Mouse (Mus musculus) A20 (cell line): Measurements from ENCODE around the gene Acad8.

Experiments used
- DNase-seq: peaks from one replicate; pipeline ENCODE4 v3.0.0-alpha.2; 2011; ENCODE audit warnings: low read depth, low spot score

The Acad8 gene

GRCm38 (mm10) chr9:26999461-27000395 lies at the start of gene Acad8, which contains the start of gene Thyn1:
Acad8 (minus strand) TSS chr9:26999566.
Thyn1 (plus strand) TSS chr9:26999710.
- peak; percentile 96 for DNase-seq

GRCm38 (mm10) chr9:27043892-27044291 lies 44.5 kb upstream of the Acad8 start:
- no peak for DNase-seq

DNA sequence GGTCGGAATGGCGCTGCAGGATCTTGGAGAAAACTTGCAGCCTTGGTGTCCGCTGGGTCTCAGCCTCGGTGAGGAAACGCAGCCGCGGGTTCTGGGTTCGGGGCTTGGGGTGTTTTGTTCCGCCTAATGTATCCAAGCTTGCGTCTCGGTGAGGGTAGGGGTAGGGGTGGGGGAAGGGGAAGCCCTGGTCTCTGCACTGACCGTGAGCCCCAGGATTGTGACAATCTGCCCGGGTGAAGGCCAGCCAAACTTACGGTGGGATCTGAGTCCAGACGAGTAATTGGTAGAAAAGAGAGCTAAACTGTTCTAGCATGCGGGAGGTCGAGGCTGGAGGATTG lies 31.4 kb upstream of the Acad8 start:
- DNase-seq = no peak

GRCm38 (mm10) chr9:27029828-27030762 lies 30.7 kb upstream of the Acad8 start, which contains the start of the genes Vps26b and Ncapd3:
Vps26b (minus strand) TSS chr9:27030065.
Ncapd3 (plus strand) TSS chr9:27030175.
- DNase-seq = peak; percentile 97

DNA sequence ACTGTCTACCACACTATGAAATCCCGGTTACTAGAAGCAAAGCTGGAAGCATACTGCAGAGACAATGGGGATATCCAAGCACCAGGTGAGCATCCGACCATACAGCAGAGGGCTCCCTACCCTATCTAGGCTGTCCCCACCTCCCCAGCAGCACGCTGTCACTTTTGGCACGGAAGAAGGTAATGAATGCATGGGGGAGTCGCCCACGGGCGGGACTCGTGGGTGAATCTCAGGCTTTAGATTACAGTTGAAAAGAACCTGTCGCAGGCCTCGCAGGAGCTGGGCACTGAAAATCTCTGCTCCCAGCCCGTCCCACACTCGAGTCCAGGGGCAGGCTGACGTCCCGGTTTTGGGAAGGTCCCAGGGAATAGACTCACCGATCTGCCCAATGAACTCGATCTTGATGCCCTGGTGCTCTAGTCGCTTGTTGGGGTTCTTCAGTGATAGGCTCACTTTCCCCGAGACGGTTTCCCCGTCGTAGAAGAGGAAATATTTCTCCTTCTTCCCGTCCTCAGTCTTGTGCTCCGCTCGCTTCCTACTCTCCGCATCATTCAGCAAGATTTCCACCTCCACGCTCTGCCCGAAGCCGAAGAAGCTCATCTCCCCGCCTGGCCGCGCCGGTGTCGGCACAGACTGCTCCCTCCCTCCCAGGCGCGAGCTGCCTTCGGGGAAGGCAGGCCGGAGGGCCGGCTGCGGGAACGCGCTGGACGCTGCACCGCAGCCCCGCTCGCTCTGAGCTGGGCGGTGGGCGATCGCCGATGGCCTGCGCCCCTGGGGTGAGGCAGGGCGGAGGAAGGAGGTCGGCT lies 29.9 kb upstream of the Acad8 start:
- DNase-seq = peak; percentile 61

DNA sequence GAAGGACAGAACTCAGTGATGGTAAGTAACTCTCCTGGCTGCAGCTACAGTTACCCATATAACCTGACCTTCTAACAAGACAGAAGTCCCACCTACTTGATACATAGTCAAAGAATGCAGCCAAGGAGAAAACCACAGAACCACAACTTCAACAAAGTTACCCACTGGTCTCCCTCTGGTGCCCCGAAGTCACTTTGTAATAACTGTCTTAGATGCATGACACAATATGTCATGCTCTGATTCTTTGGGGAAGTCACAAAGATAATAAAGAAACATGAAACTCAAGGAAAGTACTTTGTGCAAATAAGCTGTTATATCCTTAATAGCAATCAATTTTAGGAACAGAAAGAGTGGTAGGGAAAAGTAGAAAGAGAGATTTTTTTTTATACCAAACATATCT lies 27.3 kb upstream of the Acad8 start:
- peak; percentile 80 for DNase-seq

GRCm38 (mm10) chr9:27023681-27024080 lies 24.3 kb upstream of the Acad8 start:
- DNase-seq = peak; percentile 68

GRCm38 (mm10) chr9:27018961-27019360 lies 19.6 kb upstream of the Acad8 start:
- no peak for DNase-seq

DNA sequence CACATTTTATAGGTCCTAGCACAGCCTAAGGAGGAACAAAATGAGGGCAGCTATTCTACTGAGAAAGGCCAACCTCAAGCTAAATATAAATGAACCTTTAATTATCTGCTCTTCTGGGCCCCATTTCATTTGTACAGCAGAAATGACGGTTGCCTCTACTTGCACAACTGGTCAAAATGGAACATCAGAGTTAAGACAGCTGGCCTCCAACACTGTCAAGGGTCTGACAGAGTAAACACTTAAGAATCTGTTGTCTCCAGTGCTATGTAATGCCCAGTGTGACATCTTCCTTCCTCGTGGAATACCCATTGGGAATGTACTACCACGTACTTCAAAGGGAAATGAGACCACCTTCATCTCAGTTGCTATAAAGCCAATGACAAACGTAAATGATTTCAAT lies 12.2 kb upstream of the Acad8 start:
- DNase-seq = no peak

- DNase-seq = no peak
Observed at GRCm38 (mm10) chr9:27009231-27009630, 9.9 kb upstream of the Acad8 start.

DNA sequence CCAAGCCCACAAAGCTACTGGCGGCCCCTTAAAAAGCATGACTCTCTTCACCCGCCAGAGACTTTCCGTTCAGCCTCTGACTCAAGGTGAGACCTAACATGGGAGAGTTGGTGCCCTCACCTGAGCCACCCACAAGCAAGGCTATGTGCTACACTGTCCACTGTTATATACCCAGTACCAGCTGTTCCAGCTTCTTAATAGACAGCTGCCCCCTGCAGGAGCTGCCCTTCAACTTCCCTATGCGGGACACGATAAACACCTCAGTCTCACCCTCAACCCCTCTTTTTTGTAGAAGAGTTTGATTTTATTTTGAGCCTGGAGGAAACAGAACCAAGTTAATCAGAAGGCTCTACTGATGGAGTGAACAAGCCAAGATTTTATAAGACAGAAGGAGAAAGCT lies 7.5 kb upstream of the Acad8 start:
- DNase-seq = no peak

DNA sequence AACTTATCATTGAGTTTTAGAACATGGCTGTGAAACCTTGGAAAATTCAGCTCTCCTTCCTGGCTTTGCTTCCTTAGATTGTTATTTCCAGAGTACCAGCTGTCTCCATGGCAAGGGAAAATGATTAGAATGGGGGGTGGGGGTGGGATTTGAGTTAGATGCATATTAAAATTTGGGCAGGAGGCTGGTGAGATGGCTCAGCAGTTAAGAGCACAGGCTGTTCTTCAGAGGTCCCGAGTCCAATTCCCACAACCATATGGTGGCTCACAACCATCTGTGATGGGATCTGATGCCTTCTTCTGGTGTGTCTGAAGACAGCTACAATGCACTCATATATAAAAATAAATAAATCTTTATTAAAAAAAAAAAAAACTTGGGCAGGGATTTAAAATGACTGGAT lies 6.6 kb upstream of the Acad8 start:
- no peak for DNase-seq

DNA sequence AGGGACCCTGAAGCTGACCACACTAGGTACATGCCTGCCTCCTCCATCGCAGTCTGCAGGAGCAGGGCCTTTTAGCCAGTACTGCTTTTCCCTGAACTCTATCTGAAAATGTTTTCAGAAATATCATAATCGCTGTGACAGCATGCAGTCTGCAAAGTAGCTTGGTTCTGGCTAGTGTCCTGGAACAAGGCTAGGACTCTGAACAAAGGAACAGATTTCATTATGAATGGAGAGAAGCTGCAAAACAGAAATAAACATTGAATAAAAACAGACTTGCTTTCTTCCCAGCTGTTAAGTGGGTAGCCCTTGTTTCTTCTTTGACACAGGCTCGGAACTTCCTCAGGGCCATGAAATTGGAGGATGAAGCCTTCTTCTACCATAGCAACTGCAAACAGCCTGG lies 5.9 kb upstream of the Acad8 start:
- DNase-seq = no peak

DNA sequence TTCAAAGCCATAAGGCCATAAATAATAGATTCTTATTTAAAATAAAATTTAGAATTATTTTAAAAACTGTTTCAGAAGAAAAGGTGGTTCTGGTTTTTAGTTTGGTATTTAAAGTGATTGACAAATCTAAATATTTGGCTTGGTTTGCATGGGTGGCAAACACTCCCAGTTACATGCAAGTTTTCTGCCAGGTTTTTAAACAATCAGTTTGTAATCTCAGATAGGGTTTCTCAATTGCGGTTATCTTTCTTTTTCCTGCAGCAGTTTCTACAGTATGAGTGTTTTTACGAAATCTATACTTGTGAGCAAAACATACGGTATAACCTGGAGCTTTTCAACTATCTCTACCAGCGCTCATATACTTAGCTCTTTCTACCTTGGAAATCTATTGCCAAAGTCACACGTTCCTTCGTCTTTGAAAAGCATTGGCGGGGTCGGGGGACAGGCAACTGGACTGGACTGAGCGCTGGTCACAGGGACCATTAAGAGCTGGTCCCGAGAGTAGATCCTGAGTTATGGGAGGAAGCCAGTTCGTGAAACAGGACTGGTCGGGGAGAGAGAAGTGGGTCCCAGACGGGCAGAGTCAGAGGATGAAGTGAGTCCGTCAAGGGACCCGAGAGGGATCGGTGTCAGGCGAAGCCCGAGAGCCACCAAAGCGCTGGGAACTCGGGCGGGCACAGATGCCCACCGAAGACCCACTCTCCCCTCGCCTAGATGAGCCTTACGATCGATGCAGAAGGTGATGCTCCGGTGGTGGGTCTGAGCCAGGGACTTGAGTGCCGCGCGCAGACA lies 501 bp downstream of the Acad8 start:
- no peak for DNase-seq

DNA sequence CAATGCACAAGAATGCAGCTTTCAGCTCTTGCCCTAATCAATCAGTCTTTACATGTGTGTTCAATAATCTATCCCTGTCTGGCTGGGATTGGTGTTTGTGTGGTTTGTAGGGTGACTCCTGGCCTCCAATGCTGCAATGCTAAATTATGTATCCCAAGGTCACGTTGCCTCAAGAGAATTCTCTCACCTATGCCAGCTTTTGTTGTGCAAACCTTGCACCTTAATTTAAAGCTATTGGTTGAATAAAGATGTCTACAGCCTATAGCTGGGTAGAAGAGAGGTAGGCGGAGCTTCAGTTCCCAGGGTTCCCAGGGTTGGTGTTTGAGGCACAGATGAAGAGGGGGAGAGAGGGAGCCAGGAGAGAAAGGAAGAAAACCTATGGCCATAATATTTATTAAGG lies 1.9 kb downstream of the Acad8 start:
- no peak for DNase-seq

- peak; percentile 47 for DNase-seq
Observed at GRCm38 (mm10) chr9:26997062-26997461, 2.3 kb downstream of the Acad8 start.

GRCm38 (mm10) chr9:26993900-26994299 lies 5.5 kb downstream of the Acad8 start:
- no peak for DNase-seq

DNA sequence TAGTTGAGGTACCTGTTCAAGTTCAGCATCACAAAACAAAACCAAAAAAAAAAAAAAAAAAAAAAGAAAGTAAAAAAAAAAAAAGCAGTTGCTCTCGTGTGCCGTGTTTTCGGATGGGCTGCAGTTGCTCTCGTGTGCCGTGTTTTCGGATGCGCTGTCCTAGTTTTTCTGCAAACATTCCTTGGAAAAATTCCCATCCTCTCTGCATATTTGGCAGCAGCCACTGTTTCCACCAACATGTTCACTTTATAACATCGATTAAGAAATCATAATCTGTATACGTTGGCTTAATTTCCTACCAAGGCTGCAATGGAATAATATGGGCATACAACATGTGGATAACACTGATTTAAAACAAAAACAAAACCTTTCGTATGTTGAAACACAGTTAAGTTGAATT lies 6.2 kb downstream of the Acad8 start:
- DNase-seq = no peak

GRCm38 (mm10) chr9:26990181-26990580 lies 9.2 kb downstream of the Acad8 start:
- no peak for DNase-seq

DNA sequence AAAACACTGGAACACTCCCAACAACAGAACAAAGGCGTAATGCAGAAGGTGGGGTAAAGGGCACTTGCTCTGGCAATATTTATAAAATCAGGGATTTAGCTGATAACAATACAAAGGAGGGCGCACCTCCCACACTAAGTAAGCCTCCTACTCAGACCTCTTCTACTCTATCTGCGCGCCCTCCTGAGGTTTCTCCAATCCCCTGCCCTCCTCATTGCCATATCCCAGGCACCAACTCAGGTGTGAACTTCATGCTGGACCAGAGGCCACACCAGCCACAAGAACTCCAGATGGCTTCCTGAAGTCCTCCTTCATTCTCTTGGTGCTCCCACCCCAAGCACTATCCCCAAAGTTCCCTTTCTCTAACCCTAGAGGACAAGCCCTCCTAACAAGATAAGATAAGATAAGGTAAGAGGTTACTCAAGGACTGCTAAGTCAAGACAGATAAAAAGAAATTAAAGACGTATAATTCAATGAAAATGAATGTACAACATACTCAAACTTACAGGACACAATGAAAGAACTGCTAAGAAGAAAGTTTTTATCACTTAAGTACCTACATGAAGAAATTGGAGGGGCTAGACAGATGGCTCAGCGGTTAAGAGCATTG lies 13.6 kb downstream of the Acad8 start:
- DNase-seq = no peak
